Mouse (Mus musculus) testis, postnatal 14 days (tissue): ENCODE measurements at regions not wholly inside any gene's neighbourhood (a gene's known extent, or its start where the extent isn't known, plus 50 kb on each side); places are given as distances from the start of the nearest gene placed in this dataset.

Experiments used
- DNase-seq: peaks from one replicate; pipeline ENCODE4 v3.0.0; 2021; ENCODE audit warnings: low spot score

DNA sequence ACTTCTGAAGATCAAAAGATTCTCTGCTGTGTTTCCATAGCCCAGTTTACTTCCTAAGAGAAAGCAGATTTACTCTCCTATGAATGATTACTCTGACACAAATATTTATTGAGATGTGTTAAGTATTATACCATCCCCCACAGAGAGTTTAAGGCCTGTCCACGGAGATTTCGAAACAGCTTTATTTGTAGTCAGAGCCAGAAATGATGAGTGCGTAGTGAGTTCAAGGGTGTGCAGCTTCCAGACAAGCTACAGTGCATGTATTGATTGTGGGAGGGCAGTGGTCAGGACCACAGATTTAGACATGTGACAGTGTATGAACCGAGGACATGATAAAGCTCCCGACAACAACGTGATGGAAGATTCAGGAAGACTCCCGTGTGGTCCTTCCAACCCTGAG lies 126.8 kb downstream of the Hlx start:
- DNase-seq = no peak

- no peak for DNase-seq
Measured at GRCm38 (mm10) chr1:184603136-184603535, 129.3 kb downstream of the Hlx start.

DNA sequence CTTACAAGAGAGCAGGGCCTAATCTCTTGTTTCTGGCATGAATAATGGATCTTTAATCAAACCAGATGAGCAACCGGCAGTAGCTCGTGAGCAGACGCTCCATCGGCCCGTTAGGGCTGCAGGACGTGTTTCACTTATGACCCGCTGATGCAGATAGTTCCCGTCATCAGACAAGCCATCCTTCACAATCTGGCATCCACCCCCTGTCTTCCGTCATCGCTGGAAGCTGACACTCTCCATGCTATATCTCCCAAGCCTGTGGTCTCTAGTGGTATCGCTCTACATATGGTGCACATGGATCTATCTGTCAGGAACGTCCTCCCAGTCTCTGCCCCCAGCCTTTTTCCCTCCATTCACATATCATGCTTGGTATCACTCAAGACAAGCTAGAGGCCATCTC lies 137.0 kb downstream of the Hlx start:
- DNase-seq = no peak

DNA sequence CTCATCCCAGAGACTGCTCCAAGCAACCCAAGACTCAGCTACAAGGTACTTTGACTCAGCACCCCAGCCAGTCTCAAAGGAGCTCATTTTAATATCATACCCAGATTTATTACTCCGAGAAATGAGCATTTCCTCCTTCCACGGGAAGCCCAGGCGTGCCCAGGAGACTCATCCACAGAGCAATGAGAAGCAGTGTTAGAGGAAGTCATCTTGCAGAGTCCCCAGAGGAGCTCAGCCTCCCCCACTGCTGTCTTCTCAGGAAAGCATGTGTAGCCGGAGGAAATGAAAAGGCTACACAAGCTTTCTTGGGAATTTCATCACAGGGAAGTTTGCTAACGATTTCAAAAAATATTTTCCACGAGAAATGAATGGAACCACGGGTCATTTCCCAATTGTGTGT lies 141.8 kb downstream of the Hlx start:
- no peak for DNase-seq

DNA sequence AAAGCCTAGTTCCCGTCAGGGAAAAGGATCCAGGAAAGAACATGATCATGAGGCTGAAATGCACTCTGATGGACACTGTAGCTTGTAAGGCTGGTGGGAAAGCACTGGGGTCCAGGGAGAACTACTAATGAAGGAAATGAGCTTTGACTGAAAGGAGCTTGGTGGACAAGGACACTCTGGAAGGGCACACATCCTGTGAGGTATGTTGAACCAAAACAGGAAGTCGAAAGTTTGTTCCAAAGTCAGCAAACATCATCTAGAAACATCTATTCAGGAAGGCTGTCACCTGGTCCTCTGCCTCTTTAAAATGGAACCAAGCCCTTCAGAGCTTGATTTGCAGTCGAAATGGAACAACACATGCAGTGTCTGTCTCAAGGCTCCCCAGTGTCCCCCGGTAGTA lies 143.1 kb downstream of the Hlx start:
- no peak for DNase-seq

DNA sequence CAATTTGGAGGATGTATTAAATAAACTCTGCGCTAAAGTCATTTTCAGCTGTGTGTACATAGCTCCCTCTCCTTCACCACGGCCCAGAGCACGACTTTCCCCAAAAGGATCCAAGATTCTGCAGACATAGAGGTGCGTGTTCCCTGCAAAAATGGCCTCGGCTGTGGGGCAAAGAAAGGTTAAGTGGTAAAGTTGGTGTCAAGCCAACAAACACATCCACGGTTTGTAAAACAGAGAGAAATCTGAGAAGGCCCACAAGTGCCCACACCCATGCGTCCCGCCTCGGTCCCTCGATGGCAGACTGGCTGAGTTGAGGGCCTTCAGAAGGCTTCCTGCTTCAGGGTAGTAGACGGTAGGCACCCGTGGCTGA lies 147.9 kb downstream of the Hlx start:
- no peak for DNase-seq

GRCm38 (mm10) chr1:184583751-184584504 lies 148.5 kb downstream of the Hlx start:
- DNase-seq = no peak

- no peak for DNase-seq
Measured at GRCm38 (mm10) chr1:184579475-184579874, 152.9 kb downstream of the Hlx start.

- DNase-seq = no peak
Measured at GRCm38 (mm10) chr1:184576527-184576926, 155.9 kb downstream of the Hlx start.

DNA sequence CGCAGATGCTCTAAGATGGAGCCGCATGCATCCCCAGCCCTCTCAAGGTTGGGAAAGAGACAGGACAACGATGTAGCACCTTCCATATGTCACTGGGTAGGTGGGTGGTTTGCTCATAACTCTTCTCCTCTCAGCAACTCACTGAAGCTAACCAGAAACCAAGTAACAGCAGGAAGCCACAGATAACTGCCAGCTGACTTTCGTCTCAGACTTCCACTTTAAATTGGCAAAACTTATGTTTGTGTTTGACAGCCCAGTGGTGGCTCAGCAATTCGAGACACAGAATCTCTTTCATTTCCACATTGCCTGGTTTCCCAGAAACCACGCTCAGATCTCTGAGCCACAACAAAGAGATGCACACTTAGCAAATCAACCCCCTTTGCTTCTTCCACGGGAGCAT lies 159.1 kb downstream of the Hlx start:
- DNase-seq = no peak

DNA sequence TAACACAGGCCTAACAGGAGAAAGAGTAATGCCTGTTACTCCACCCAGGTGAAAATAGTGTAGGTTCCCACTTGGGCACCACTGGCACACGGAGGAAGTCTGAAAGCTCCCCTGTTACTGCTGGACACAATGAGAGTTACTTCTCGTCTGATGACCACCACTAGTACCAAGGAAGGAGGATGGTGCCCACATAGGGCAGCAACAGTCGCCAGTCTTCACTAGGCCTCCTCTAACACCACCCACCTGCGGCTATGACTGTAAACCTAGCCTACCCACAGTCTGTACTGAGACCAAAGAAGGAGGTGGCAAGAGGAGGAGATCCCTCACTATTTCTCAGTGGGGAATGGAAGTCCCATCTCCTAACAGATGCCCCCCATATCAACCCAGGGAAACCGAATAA lies 161.7 kb downstream of the Hlx start:
- DNase-seq = no peak

- DNase-seq = no peak
Measured at GRCm38 (mm10) chr1:184562926-184563325, 169.5 kb downstream of the Hlx start.

DNA sequence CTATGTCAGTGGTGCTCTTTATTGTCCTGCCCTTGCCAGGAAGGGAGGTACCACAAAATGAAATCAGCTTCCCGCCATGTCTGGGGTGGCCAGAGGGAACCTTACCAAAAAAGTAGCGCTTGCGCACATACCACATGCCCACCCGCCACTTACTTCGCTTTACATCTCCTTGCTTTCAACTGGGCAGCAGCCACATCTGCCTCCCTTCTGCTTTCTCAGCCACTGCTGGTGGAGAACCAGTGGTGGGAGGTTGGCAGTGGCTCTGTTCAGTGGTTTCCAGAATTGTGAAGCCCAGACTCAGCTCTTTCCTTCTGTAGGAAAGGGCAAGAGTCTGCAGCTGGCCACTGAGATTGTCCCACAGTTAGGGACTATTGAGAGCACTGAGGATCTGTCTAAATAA lies 170.2 kb downstream of the Hlx start:
- no peak for DNase-seq

DNA sequence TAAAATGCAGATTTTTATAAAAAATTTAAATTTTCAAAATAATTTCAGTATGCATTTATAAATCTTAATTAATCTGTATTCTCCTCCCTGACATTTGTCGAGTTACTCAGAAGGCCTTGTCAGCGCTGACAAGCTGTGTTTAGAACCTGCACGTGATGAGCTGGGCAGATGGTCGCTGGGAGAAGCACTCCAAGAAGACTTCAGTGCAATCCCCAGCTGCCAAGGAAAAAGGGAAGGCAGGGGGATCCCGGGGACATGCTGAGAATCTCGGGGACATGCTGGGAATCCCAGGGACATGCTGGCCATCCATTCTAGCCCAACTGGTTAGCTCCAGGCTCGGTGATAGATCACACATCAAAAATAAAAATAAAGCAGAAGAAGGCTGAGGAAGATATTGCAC lies 172.9 kb downstream of the Hlx start:
- DNase-seq = no peak

DNA sequence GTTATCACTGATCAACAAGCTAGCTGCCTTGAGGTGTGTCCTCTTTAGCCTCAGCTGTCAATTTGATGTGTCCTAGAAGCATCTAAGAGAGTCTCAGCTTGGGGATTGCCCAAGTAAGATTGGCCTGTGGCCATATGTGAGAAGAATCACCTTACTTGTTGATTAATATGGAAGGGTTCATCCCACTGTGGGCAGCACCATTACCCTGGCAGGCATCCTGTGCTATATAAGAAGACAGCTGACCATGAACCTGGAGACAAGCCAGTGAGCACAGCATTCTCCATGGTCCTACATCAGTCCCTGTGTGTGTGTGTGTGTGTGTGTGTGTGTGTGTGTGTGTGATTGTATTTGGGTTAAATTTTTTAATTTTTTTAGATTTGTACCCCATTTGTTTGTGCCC lies 178.6 kb downstream of the Hlx start:
- DNase-seq = no peak

DNA sequence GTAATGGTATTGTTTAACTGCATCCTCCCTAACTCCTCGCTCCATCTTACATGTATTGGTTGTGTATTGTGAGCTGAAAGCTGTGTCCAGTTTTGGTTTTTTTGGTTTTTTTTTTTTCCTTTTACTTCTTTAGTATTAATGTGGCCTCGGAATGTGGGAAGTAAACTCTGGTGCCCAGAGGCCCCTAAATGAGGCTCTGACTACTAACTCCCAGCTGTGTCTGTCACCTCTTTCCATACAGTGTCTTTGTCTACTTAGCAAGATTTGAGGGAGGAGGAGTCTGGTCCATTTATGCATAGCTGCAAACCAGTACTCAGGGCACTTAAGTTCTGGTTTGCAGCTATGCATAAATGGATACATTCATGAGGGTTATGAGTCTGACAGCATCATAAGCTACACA lies 181.9 kb downstream of the Hlx start:
- DNase-seq = no peak

DNA sequence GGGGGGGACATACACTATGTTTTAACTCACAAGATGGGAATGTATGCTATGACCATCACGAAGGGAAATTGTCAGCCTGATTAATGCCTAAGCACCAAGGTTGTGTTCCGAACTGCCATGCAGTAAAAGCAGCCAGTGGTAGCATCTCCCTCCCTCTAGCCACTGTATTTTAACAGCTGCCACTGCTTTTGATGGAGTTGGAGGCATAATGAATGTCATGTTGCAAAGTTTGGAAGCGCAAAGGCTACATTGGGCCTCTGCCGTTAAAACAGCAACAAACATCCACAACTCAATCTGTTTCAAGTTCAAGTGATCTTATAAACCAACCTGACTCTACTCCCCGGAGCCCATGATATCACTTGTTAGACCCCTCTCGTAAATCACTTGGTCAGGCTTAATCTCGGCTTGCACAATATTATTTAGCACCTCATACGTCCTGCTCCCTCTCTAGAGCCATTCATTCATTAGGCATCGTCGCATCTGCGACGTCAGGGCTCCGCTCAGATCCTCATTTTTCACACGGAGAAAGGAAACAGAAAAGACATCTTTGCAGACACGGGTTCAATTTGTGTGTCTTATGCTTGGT lies 184.7 kb downstream of the Hlx start:
- no peak for DNase-seq

GRCm38 (mm10) chr1:184546140-184546661 lies 186.2 kb downstream of the Hlx start:
- DNase-seq = no peak

DNA sequence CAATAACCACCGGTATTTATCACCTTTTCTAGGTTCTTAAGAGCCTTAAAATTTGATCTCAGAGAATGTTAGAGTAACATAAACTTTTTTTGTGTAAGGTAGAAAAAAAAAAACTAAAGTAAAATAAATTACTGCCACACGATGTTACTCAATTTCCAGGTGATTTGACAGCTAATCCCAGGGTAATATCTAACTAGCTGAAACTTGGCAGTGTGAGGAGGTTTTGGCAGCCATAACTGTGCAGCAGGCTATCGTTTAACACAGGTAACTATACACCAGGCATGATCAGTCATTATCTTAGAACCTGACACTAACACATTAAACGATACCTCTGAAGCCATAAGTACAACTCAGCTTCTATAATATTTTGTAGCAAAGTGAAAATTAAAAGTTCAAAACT lies 187.3 kb downstream of the Hlx start:
- no peak for DNase-seq

DNA sequence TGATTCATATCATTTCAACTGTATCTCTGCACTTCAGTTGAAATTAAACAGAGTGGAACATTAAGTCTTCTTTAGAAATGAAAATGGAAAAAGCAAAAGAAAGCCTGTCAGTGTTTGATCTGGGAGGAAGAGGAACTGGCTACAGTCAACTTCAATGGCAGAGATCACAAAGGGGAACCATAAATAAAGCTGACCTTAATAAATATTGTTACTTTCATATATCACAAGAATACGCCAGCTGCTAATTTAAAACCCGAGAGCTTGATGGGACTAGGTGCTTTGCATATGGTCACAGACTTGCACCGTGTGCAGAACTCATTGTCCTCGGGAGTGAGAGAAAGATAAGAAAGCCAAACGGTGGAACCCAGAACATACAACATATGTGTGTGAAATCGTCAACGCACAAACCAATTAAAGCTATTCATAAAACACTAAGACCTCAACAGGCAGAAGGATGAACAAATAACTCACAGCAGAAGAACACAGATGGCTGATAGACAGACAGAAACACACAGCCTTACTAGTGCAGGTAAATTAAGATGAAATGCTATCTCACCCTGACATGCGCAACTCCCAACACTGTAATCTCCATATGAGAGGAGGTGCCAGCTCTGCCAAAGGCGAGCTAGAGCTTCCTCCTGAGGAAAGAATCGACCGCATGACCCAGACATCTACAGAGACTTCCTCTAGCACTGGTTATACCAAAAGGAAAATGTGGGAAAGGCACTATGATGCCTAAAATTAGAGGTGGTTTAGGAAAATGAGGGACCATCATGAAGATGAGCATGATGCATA lies 189.9 kb downstream of the Hlx start:
- no peak for DNase-seq

DNA sequence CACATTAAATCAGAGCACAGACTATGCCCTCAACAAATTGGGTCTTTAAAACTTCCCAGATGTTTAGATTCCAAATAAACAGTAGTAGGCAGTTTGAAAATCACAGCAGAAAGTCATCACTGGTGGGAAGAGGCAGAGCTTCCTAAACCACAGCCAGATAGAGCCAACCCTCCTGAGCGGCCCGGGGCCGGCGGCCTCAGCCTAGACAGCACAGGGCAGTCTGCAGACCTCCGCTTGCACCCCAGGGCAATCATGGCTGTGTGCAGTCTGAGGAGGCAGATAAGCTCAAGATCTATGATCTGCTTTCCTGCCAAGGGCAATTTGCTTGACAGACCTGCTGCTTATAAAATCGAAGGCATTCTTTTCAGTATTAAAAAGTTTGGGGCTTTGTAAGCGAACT lies 192.6 kb downstream of the Hlx start:
- DNase-seq = no peak

GRCm38 (mm10) chr1:184536311-184537200 lies 195.9 kb downstream of the Hlx start:
- DNase-seq = no peak
